Mouse (Mus musculus) activated CD4-positive, CD25-positive, alpha-beta regulatory T cell, adult 4 months (primary cell): ENCODE data around the gene Upk1a. TPM values are rescaled to one million over a fixed set of nuclear protein-coding genes. Genes with fewer than 3 reads are reported as not detected.

Source experiments
- ATAC-seq: one replicate; pipeline ENCODE4 v1.8.0; 2017
- polyA plus RNA-seq, 2 experiments: library from polyadenylated mRNA; unstranded; fragments of 100-300 nt; shearing (Covaris generic); gene quantifications; one replicate each; pipeline ENCODE4 v1.2.1; 2017

The Upk1a gene
- 1 to 10 TPM; 2.2 to 3.3 TPM for polyA plus RNA-seq

DNA sequence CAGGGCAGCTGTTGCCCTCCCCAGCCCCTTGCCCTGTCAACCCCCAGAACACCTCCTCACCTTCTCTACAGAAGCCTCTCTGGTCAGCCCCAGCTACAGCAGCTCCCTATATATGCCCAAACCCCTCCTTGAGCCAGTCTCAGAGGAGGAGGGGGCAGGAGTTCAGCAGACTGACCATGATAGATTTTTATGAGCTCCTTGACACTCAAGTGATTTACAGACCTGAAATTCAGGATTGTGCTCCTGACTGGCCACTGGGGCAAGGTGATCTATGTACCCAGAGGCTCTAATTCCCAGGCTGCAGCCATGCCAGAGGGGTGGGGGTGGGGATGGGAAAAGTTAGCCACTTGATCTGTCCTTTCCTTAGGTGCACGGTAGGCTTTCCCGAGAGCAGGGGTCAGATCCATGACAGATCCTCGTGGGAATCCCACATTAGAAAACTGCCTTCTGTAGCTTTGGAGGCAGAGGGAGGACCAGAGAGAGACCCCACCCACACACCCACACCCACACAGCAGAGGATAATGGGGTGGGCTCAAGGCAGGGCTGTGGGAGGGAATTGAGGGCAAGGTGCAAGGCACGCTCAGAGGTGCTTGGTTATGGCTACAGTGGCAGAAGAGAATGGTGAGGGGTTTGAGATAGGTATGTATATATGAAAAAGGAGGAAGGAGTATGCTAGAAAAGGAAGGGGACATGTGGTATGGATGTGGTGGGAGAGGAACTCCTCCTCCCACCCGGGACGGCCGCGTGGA, at the start of gene Upk1a:
Upk1a (minus strand) TSS at position 194 of the 749 bp plus-strand sequence.
- ATAC-seq = no peak

DNA sequence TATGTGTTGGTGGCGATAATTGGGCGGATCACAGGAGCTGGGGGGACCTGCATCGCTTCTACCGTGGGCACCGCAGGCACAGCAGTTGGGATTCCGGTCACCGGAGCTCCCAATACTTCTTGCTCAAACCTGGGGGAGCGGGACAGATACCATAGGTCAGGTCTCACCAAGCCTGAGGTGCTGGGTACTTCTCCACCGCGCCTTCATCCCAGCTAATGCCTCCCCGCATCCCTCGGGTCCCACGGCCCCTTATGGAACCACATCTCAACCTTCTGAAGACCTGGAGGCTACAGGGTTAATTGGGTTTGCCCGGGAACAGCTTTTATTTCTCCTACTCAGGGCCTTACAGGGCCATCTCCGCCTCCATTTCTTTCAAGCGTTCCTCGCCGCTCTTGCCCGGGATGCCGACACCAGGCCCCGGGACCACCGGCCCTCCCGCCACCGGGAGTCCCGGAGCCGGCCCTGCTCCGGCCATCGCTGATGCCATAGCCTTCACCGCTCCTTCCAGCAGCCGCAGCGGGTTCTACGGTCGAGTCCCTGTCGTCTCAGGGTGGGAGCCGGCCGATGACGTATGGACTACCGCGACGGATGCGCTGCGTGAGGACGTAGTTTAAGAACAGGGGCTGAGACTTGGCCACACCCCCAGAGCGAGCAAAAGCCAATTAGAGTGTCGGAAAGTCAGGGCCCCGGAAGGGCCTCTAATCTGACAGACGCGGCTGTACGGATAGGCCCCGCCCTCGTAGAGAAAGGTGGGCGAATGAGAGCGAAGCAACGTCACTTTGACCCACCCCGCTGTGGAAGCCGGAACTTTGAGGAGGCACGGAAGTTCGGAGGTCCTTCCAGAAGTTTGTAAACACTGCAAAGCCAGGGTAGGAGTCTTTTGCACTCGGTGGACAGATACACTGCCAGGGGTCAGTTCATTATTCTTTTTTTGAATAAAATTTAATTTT, 37.2 kb upstream of the Upk1a start, which contains the start of gene Rbm42:
Rbm42 (minus strand) TSS at position 727 of the 950 bp plus-strand sequence.
- ATAC-seq = peak; percentile 99

DNA sequence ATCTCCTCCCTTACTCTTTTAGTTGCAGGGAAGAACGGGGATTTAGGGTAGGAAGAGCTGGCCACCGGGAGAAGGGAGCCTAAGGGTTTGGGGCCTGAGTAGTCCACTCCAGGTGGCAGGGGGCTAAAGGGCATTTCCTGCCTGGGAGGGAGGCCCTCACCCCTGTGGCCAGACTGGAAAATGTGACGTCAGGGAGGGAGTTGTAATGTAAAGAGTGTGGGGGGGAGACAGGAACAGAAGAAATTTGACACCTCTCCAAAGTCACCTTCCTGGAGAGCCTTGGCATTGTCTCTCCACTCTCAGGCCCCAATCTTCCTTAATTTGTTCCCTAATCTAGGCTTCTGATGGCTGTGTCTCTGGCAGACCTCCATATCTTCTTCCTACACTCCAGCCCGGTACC, 26.4 kb upstream of the Upk1a start:
- no peak for ATAC-seq

DNA sequence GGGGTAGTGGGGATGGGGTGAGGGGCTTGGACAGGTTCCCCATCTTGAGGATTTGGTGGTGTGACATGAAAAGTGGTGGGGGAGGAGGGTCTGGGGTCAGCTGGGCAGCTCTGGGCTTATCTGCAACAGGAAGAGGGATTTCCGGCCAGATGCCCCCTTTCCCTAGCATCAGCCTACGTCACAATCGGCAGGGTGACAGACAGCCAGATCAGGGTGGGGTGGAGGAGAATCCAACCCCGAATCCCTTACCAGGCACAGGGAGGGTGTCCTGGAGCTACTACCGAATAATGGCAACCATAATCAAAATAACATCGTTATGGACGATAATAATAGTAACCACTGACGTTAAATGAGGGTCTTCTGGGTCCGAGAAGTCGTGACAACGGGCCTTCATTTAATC, 23.7 kb upstream of the Upk1a start:
- ATAC-seq = no peak

DNA sequence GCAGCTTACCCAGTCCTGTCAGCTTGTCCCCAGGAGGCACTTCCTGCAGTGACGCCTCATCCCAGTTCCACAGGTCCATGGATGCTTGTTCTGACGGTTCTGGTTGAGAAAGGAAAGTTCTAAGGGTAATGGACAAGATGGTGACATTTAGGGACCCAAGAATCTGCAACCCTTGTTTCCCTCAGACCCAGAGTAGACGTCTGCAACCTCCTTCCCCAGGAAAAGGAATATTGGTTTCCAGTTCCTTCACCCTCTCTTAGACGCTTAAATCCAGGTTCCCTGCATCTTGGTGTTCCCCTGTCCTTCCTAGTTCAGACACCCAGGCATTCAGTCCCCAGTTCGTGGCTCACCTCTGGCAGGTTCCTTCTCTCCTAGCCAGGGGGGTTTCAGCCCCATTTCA, 23.1 kb upstream of the Upk1a start, which contains the start of gene Etv2:
Etv2 (minus strand) TSS at position 101 of the 400 bp plus-strand sequence.
- ATAC-seq = no peak

DNA sequence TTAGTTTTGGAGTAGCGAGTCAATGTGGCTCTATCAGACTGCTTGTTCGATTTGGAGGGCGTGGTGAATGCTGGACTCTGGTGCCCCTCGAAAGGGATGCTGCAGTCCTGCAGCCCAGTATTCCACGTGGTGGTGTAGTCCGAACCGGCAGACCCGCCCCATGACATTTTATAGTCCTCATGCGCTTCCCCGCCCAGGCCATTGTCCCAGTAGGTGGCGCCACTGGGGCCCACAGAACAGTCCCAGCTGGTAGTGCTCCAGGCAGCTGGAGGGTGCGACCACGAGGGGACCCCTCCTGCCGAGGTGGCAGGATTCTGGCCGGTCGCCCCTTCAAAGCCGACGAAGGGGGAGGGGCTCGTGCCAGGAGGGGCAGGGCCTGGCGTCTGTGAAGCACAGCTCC, 22.0 kb upstream of the Upk1a start:
- ATAC-seq = no peak

DNA sequence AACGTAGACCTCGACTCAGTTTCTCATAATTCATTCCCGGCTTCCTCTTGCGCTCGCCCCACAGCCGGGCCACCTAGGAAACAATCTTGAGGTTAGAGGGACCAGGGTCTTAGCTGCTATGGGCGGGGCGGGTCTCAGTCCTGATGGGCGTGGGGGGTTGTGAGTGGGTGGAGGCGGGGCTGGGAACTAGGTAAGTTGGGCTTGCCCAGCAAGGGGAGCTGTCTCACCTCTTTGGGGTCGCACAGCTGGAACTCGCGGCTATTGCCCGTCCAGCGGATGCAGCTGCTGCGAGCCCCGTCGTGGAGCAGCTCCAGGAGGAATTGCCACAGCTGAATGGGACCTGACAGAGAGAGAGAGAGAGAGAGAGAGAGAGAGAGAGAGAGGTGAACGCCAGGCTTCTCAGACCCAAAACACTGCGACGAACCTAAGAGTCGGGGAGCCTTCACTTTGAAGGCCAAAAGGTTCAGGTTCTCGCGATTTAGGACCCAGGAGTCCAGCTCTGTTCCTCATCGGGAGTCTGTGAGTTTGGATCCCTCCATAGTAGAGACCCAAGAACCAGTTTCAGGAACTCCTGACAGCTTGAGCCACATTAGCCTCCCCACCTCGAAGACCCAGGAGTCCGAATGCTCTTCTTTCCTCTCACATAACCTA, 21.2 kb upstream of the Upk1a start:
- no peak for ATAC-seq

DNA sequence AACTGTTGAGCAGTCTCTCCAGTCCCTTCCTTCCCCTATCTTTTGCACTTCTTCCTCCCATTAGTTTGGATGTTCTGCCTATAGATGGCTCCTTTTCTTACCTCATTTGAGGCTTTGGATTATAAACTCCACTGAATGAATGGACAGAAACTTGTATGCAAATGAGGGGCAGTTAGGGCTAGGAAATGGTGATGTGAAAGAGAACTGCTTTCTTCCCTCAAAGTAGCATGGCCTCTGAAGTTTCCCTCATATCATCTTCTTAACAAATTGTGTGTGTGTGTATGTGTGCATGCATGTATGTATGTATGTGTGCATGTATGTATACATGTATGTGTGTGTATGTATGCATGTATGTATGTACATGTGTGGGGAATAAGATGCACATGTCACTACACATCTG, 16.4 kb upstream of the Upk1a start:
- no peak for ATAC-seq

DNA sequence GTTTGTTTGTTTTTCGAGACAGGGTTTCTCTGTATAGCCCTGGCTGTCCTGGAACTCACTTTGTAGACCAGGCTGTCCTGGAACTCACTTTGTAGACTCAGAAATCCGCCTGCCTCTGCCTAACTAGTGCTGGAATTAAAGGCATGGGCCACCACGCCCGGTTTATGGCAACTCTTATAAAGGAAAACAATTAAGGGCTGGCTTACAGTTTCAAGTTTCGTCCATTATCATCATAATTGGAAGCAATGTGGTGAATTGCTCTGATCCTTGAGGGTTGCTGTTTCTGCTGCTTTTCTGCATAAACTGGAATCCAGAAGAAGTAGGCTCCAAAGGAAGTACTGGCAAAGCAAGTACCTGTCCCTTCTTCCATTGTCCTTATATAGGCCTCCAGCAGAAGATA, 14.0 kb upstream of the Upk1a start:
- ATAC-seq = no peak

DNA sequence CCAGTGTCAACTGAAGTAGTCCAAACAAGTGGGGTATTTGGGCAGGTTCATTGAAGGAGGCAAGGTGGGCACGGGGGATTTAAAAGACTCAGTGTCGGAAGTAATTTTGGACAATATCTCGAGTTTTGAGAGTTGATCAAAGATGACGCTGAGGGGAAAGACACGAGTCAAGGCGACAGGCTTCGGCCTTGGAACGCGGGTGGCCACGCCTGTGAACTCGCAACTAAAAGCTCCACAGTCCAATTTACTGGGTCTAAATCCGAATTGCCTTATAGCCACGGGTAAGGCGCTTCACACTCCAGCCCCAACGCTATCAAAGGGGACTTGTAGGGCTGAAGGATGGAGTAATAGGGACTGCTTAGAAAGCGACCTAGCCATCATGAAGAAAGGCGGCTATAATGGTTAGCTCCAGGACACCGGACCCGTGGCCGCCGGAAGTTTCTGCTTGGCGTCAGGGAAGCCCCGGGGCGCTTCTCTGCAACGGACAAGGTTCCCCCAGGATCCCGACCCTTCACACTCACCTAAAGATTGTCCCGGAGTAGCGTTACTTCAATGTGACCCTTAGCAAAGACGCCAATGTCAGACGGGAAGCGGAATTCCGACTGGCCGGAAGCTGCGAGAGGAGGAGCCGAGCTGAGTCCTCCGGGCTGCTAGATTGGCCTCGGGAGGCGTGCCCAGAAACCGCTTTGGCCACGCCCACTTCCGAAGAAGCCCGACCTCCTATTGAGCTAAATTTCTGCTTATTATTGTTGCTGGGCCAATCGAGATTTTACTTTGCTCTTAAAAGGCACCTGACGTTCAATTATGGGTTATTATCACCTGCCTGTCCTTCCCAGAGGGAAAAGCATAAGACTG, 13.1 kb upstream of the Upk1a start, which contains the start of gene Cox6b1:
Cox6b1 (minus strand) TSS at position 622 of the 855 bp plus-strand sequence.
- peak; percentile 98 for ATAC-seq

DNA sequence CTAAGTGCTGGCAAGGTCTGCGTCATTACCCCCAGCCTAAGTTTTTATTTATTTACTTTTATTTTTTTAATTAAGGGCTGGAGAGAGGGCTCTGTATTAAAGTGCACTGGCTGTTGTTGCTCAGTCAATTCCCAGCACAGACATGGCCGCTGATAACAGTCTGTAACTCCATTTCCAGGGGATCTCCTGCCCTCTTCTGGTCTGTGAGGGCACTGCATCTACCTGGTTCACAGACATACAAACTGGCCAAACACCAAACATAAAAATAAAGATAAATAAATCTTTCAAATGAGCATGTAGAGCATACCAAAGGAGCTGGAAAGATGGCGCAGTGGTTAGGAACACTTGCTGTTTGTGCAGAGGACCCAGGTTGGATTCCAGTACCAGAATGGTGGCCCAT, 6.6 kb upstream of the Upk1a start:
- ATAC-seq = no peak

DNA sequence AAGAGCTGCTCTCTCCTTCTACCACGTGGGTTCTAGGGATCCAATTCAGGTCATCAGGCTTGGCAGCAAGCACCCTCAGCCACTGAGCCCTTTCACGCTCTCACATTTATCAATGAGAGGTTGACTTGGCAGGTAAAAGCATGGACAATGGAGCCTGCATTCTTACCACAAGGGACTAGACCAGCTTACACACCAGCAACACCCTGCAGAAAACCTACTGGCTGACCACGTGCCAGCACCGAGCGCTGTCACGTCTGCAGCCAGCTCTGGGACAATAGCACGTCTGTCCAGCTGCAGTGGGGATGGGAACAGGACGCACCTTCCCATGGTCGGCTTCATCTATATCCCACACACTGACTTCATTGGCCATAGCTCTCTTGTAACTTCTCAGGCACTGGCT, 6.0 kb upstream of the Upk1a start:
- ATAC-seq = no peak

DNA sequence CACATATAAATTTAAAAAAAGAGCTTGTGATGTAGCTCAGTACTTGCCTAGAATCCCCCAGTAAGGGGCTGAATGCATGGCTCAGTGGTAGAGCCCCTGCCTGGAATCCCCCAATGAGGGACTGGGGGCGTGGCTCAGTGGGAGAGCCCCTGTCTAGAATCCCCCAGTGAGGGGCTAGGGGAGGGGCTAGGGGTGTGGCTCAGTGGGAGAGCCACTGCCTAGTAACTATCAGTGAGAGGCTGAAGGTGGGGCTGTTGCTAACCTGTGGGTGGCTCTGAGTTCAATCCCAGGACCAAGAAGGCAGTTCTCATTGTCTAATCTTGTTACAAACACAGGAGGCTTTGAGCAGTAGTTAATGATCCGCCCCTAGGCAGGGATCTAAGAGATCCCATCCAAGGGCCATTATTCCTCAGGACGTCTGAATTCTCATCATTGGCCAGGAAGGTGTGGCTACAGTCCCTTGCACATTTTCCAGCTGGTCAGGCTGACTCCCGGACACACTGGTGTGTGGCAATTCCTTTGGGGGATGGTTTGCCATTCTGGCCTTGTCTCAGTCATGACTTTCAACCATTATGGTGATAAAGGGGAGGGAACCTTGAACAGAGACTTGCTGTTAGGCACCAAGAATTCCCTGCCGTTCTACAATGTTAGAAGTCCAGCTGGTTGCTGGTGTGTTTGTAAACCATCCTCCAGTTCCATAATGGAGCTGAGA, 2.6 kb upstream of the Upk1a start:
- ATAC-seq = no peak

DNA sequence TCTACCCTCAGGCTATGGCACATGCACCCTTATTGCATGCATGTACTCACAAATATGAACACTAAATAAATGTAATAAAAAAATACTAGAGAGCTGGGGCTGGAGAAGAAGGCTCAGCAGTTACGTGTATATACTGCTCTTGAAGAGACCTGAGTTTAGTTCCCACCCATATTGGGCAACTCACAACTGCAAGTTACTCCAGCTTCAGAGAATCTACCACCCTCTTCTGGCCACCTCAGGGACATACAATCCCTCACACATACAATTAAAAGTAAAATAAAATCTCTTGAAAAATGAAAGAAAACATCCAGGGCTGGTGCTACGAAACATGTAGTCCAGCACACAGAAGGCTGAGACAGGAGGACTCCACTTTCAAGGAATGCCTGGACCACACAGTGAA, 1.8 kb upstream of the Upk1a start:
- ATAC-seq = no peak

DNA sequence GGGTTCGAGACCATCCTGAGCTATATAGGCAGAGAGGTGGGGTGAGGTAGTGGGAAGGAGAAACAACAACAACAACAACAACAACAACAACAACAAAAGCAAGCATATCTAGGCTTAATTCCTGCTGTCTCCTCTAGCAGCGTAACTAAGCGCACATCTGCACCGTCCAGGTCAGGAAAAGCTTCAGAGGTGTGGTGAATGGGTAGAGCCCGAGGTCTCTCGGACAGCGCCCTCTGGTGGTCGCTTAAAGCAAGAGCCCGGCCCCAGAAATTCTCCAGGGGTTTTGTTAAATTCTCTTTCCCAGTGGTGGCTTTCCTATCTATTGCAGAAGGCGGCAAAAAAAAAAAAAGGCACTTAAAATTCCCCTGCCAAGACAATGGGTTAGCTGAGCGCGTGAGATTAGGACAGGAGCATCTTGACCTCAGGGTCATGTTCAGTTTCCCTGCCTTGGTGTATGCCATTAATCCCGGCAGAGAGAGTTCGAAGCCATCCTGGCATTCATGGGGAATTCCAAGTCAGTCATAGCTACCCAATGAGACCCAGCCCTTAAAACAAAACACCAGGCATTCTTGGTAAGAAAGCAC, 974 bp upstream of the Upk1a start:
- ATAC-seq = peak; percentile 65

DNA sequence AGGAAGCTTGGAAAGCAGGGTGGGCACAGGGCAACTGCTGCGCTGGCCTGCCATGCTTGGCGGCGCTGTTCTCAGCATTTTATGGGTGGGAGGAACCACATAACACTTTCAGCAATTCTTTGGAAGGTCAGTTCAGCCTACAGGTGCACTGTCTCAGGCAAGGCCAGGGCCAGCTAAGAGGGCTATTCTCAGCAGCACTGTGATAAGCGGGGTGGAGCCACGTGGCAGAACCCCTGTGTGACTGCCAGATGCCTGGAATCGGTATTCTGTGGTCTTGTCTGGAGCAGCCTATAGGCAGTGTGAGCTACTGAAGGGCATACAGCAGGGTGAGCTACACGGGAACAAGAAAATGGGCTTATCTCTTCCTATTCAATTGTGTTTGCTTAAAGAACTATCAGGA, 2.6 kb downstream of the Upk1a start:
- no peak for ATAC-seq

DNA sequence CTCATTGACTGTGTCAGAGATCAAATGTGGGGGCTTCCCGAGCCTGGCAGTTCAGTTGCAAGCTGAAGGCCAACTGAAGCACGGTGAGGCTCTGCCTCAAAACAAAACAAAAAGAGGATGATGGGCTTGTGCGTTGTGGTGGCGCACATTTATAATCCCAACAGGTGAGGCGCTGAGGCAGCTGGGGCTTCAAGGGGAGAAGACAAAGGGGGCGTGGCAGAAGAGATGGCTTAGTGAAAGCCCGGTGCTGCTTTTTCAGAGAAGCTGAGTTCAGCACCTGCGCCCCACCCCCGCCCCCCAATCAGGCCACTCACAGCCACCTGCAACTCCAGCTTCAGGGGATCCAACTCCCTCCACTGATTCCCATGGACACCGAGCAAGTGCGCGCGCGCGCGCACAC, 4.2 kb downstream of the Upk1a start:
- ATAC-seq = no peak

DNA sequence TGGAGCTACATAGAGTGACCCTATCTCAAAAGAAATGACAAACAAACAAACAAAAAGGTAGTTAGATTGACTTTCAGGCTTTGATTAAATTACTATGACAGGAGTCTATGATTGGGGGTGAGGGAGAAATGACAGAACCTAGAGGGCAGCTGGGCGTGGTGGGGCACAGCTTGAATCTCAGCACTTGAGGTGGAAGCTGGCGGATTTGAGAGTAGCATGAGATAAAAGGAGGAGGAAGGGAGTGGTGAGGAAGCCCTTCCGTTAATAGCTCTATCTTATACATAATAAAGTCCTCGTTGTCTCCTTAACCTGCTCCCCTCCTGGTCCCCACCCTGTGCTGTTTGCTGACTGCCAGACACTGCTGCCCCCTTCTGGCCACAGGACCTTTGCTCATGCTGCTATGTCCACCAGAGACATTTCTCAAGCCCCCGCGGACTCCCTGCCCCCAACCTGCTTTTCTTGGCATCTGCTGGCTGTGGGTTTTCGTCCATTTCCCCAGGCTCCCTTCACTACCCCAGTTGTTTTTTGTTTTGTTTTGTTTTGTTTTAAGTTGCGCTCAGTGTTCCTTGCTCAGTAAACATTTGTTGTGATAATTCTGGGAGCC, 4.8 kb downstream of the Upk1a start:
- peak; percentile 76 for ATAC-seq

DNA sequence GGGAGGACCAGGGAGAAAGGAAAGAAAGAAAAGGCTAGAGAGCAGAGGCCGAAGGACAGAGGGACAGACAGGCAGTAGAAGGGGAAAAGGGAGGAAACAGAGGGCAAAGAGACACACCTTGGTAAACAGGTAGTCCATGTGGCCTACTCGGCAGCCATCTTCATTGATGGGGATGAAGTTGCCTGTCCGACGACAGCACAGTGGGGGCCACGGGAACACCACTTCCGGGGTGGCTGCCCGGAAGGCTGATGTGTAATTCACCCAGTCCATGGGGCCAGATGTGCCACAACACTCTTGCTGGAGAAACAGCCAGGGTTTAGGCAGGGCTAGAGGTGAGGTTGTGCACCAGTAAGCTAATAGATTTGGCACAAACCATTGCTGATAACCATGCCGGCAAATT, 7.7 kb downstream of the Upk1a start:
- ATAC-seq = no peak

DNA sequence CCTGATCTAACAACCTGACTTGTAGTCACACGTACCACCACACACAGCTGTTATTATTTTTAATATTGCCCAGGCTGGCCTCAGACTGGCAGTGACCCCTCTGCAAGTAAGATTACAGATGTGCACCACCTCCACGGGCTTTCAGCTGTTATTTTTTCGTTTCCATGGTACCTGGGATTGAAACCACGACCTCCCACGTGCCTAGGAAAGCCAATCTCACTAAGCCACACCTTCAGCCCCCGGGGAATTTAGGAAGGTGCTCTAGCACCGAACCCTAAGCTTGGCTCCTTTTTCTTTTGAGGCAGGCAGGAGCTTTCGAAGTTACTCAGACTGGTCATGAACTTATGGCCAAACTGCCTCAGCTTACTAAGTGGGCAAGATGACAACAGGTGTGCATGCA, 8.2 kb downstream of the Upk1a start:
- ATAC-seq = no peak

DNA sequence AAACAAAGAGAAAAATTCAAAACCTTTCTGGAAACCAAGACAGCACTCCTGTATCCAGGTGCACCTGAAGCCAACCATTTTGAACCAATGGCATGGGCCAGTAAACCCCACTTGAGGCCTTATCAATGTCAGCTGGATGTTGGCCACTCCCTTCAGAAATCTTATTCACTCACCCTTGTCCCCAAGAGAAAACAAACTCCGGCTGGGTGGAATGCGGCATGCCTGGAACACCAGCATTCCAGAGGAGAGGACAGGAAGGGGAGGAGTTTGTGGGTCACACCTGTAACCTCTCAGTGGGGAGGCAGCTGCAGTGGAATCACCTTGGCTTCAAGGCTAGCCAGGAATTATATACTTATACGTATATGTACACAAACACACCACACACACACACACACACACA, 10.1 kb downstream of the Upk1a start:
- no peak for ATAC-seq
